Mouse (Mus musculus): Measurements from ENCODE around the gene Ttll1.
"Not testable (repeated sequence)": the region's sequence is repeated elsewhere in the genome, so short reads cannot be mapped to it uniquely, and the experiment has no call there.

The Ttll1 gene

DNA sequence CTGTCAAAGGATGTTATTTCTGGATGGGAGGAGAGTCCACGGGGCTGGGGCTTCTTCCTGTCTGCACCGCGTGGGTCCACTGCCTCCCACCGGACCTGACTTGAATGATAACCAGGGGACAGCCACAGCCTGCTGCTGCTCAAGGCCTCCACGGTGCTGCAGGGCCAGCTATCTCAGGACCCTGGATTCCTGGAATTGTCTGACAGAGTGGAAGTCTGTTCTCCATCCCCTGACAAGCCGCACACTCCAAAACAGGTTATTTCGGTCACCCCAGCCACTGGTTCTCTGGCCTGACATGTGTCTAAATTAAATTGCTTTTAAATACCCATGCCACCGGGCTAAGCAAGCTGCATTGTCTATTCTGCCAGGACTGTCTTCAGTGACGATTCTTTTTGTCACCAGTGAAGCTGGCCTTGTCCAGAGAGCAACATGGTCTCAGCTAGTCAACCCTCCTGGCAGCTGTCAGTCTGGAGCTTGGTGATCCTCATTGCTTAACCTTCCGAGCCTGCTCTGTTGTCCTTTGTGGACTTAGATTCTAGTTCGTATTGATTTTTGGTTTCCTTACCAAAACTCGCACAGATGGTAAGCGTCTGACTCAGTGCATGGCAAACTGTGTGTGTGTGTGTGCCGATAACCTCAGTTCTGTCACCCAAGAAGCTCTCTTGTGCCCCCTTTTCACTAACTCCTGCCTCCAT is 13.1 kb upstream of the Ttll1 start:
- DNase-seq (ENCODE audit: low read depth, low spot score), result no peak

- DNase-seq (ENCODE audit: low read depth, low spot score), result no peak
Measured at GRCm38 (mm10) chr15:83523196-83523595, 12.5 kb upstream of the Ttll1 start.

GRCm38 (mm10) chr15:83520861-83521382 is 10.2 kb upstream of the Ttll1 start:
- DNase-seq (ENCODE audit: low read depth, low spot score), result no peak

DNA sequence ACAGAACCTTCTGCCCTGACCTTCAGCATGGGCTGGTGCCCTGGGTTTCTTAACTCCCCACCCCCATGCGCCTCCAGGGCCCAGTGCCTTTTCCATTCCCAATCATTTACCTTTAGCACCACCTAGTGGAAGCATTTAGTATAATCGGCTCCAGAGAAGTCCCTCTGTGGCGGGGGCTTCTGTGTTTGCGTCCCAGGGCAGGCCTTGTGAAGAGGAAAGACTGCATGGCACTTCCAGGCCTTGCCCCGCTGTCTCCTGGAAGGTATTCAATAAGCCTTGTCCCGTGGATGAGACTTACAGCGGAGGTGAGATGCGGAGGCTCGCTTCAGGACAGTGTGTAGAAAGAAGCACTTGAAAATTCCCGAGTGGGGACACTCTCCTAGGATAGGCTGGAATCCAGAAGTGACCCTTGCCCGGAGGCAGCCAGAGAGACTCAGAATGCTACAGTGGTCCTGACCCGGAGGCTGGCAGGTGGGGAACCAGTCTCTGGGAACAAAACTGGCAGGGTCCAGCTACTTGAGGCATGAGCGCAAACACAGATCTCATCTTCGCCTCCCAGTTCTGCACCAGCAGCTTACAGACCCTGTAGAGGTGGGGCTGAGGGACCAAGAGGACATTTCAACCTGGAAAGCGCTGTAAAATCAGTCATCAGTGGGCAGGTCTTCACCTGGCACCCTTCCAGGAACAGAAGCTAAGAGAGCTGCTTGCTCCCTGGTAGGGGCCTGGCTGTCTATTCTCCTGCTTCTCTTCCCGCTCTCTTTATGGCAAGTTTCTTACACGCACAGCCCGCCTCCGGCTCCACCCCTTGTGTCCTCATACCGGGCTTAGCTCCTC is 7.7 kb upstream of the Ttll1 start:
- no peak for DNase-seq (ENCODE audit: low read depth, low spot score)

DNA sequence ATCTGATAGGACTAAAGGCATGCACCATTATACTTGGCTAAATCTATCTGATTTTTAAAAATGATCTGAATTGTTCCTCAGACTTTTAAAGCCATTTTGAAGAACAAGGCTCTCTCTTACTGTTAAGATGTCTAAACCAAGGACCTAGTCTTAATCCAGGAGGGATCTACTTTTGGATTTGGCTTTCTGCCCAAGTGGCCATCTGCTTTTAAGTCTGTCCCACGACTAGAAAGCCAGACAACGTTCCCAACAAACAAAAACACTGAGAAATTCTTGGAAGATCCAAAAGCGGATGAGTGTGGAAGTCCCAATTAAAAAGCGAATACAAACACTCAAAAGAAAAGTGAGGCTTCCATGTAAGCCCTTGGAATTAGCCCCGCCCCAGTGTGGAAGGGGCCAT is 4.3 kb upstream of the Ttll1 start:
- no peak for DNase-seq (ENCODE audit: low read depth, low spot score)

DNA sequence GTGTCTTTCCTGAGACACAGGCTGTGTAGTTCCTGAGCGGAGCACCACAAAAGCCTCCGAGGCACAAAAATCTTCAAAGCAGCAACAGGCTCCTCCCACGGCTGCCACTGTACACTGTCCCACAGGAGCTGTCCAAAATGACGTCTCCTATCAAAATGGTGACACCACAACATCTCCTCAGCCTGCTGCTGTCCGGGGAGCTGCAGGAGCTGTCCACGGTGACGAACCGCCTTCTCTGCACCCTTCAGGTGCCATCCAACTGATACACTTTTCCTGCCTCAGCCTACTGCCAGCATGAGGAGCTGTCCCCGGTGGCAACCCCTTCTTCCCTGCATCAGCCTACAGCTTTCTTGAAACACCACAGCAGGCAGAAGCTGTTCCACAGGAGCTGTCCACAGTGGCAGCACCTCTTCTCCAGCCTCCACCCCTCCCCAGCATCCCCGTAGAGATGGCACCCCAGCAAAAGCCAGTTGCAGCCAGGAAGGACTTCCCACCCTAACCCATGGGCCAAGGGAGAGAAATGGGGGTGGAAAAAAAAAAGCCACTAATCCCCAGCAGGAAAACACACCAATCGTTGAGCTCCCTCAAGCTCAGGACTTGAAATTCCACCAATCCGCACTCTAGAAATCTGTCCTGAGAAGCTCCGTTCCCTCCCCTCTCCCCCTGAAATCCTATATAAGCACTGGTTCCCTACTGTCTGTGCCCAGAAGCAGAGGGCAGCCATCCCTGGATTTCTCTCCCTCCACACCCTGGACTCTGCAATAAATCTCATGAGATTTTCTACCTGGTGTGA is 2.0 kb upstream of the Ttll1 start:
- no peak for DNase-seq (ENCODE audit: low read depth, low spot score)

GRCm38 (mm10) chr15:83509950-83510804 is 516 bp downstream of the Ttll1 start:
- DNase-seq (ENCODE audit: low read depth, low spot score), result no peak

DNA sequence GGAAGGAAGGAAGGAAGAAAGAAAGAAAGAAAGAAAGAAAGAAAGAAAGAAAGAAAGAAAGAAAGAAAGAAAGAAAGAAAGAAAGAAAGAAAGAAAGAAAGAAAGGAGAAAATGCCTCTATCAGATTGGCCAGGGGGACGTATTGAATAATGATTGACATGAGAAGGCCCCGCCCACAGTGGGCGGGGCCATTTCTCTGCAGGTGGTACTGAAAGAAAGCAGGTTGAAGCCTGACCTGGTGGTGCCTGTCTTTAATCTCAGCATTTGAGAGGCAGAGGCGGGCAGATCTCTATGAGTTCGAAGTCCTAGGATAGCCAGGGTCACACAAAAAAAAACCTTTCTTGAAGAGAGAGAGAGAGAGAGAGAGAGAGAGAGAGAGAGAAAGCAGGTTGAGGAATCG is 9.2 kb downstream of the Ttll1 start:
- DNase-seq (ENCODE audit: low read depth, low spot score), result not testable (repeated sequence)

DNA sequence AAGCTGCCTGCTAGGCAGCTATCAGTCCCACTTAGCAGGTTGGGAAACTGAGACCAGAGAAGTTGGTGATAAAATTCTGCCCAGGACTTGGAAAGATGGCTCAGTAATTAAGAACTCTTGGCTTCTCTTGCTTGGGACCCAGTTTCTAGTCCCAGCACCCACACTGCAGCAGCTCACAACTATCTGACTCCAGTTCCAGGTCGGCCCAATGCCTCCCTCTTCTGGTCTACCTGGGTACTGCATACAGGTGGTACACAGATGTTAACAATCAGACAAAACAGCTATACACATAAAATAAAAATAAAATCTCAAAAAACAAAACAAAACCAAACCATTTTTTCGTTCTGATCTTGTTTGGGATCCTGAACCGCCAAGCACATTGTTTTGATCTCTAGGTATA is 10.3 kb downstream of the Ttll1 start:
- no peak for DNase-seq (ENCODE audit: low read depth, low spot score)

DNA sequence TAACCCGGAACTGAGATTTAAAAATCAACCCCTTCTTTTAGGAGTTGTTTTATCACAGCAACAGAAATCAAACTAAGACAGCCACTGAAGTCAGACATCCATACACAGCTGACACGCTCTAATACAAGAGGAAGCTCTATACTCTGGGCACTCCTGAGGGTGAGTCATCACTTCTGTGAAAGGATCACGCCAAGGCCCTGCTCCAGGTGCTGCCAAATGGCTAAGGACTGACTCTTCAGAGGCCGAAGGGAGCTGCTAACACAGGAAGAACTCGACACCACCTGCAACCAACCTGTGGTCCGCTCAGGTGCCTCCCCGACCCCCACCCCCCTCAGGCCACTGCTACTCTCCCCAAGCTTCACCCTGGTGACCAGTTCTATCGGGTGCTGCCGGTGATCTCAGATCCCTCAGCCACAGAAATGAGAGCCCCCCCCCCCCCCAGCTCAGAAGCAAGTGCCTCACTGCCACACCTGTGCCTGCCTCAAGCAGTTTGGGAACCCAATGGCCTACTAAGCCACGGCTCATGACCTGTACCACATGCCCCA is 11.4 kb downstream of the Ttll1 start:
- no peak for DNase-seq (ENCODE audit: low read depth, low spot score)

DNA sequence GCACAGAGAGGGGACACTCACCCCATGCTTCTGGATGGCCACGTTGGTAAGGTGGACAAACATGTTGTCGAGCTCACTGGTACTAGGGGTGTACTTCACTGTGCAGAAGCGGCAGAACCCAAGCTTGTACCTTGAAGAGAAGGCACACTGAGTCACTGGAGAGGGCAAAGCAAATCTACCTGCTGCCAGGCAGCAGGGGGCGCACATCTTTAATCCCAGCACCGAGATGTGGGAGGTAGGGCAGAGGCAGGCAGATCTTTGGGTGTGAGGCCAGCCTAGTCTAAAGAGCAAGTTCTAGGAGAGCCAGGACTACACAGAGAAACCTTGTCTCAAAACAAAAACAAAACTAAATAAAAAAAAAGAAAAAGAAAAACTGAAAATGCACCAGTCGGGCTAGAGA is 13.4 kb downstream of the Ttll1 start:
- no peak for DNase-seq (ENCODE audit: low read depth, low spot score)

DNA sequence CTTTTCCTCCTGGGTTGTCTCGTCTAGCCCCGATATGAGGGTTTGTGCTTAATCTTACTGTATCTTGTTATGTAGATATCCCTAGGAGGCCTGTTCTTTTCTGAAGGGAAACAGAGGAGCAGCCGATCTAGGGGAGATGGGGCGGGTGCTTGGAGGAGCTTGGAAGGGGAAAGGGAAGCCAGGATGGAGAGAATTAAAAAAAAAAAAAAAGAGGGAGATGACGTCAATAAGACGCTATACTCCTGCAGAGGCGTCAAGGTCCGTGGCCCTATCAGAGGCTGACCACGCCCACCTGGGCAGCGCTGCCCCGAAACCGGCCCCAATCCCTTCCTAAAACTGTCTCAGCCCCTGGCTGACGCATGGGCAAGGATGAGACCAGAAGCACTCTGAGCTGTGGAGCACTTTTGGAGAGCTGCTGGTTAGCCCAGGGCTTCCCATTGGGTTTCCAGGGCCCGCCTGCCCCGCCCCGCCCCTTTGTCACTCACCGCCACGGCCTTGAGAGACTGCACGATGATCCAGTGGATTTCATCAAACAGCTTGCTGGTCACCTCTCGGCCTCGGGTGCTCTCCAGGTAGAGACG is 14.8 kb downstream of the Ttll1 start:
- no peak for DNase-seq (ENCODE audit: low read depth, low spot score)

- no peak for DNase-seq (ENCODE audit: low read depth, low spot score)
Measured at GRCm38 (mm10) chr15:83495195-83495594, 15.5 kb downstream of the Ttll1 start.

DNA sequence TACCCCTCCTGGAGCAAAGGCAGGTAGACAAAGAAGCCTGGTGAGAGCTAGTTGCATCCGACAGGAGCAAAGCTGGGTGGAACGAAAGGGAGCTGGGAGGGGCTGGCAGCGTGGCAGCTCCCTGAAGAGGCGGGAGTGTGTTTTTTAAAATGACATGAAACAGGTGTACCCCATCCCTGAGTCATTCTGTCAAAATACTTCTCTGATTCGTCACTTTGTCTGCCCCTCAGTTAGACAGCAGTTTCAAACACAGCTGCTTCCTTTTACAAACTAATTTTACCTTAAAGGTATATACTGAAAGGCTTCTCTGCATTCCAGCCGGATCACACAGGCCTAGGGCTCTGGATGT is 16.1 kb downstream of the Ttll1 start:
- no peak for DNase-seq (ENCODE audit: low read depth, low spot score)

- DNase-seq (ENCODE audit: low read depth, low spot score), result no peak
Measured at GRCm38 (mm10) chr15:83493856-83494571, 16.7 kb downstream of the Ttll1 start.

DNA sequence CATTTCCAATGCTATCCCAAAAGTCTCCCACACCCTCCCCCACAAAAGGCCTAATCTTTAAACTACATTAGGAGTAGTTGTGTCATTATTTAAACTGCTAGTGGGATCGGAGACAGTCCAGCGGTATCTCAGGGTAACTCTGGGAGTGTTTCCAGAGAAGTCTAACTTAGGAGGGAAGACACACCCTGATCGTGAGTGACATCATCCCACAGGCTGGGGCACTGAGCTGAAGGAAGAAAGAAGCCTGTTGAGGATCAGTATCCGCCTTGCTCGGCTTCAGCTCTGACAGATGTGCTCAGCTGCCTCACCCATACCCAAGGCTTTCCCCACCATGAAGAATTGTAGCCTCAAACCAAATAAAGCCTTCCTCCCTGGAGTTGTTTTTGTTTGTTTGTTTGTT is 18.8 kb downstream of the Ttll1 start:
- no peak for DNase-seq (ENCODE audit: low read depth, low spot score)

GRCm38 (mm10) chr15:83489471-83489870 is 21.2 kb downstream of the Ttll1 start:
- DNase-seq (ENCODE audit: low read depth, low spot score), result no peak

DNA sequence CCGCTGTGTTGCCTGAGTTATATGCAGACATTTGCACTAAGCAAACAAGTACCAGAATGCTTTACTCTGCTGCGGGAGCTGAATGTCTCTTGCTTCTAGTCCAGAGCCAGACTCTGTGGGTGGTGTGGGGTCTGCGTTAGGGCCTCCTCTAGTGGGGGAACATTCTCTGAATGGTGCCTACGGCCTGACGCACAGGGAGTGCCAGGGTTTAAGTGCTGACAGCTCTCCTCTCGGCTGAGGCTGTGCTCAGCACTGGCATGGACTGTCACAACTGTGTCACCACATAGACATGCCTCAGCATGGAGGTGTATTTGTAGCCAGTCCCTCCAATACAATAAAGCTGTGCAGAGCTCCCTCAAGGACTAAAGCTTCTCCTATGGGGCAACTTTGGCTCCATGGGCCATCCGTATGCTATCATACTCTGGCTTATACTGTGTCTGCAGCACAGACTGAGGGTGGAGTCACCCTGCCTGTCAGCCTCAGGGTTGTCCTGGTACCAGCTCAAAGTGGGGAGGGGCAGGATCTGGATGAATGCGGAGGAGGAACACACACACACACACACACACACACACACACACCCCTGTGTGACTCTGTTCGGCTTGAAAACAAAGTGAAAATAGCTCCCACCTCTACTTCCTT is 23.1 kb downstream of the Ttll1 start:
- no peak for DNase-seq (ENCODE audit: low read depth, low spot score)

DNA sequence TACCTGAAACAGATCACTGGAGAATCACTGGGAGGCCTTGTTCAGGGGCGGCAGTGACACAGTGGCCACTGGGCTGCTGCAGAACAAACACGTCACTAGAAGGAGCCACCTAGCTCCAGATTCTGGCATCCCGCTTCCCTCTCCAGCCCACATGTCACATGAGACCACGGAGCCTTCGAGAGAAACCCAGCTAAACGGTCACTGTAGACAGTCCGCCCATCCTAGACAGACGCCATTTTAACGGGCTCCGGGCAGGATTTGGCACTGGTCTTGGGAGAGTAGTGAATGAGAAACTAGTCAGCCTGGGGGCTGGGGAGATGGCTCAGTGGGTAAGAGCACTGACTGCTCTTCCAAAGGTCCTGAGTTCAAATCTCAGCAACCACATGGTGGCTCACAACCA is 26.4 kb downstream of the Ttll1 start:
- no peak for DNase-seq (ENCODE audit: low read depth, low spot score)

DNA sequence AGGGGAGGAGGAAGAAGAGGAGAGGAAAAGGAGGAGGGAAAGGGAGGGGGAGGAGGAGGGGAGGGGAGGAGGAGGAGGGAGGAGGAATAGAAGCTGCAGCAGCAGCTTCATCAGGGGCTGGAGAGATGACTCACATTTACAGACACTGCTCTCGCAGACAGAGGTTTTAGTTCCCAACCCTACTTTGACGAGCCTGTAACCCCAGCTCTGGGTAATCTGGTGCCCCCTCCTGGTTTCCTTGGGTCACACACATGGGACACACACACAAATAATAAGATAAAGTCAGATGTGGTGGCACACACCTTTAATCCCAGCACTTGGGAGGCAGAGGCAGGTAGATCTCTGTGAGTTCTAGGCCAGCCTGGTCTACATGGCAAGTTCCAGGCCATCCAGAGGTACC is 27.2 kb downstream of the Ttll1 start:
- DNase-seq (ENCODE audit: low read depth, low spot score), result no peak
